Mouse (Mus musculus) cerebellum, adult 2 months (tissue): ENCODE measurements around the gene Fnbp1l. TPM values are rescaled to one million over a fixed set of nuclear protein-coding genes. Genes with fewer than 3 reads are reported as not detected.

Source experiments
- DNase-seq, 2 experiments: peaks; one replicate each; pipeline ENCODE4 v3.0.0; 2021
- H3K27ac ChIP-seq: fragments of 200-500 bp; 2 replicates; pipeline ENCODE4 v1.5.1; 2012; ENCODE audit warnings: low read length, control low read depth, inconsistent platforms; ENCODE audit not compliant: insufficient read depth
- H3K27me3 ChIP-seq: fragments of 200-500 bp; 2 replicates; pipeline ENCODE4 v1.6.1; 2012; ENCODE audit warnings: inconsistent platforms, mild to moderate bottlenecking, low read length, moderate library complexity; ENCODE audit not compliant: control insufficient read depth, insufficient read depth
- H3K4me1 ChIP-seq: fragments of 200-500 bp; 2 replicates; pipeline ENCODE4 v1.6.1; 2011; ENCODE audit warnings: low read length; ENCODE audit not compliant: control insufficient read depth, insufficient read depth
- H3K4me3 ChIP-seq: fragments of 200-500 bp; replicated peaks from 2 replicates; pipeline ENCODE3; 2011; ENCODE audit warnings: mild to moderate bottlenecking, low read depth, low read length, control low read depth; ENCODE audit not compliant: insufficient read depth
- CTCF ChIP-seq: fragments of 200-500 bp; IDR thresholded peaks from 2 replicates; pipeline ENCODE4 v1.5.1; 2011; ENCODE audit warnings: low read depth, mild to moderate bottlenecking, control low read depth, low read length, moderate library complexity, borderline replicate concordance; ENCODE audit not compliant: insufficient read depth
- POLR2A ChIP-seq: fragments of 200-500 bp; IDR thresholded peaks from 2 replicates; pipeline ENCODE4 v1.6.1; 2011; ENCODE audit warnings: low read length, control low read depth, borderline replicate concordance; ENCODE audit not compliant: insufficient read depth
- WGBS: fragments of 180-500 bp; shearing (Covaris S2); methylation state at CpG from one replicate; pipeline ENCODE4 v1.1.7; 2018; 5-methylcytosine and 5-hydroxymethylcytosine counted together
- polyA plus RNA-seq: library from polyadenylated mRNA; depleted of rRNA; stranded (reverse); fragments of >200 nt; gene quantifications from 2 replicates; pipeline ENCODE4 v1.2.3, GENCODE M21; 2012

The Fnbp1l gene
- polyA plus RNA-seq, 1 experiment = 17.6 TPM

- Histone ChIP-seq H3K27ac (no peak overlapping the region), H3K4me3 (no peak overlapping the region), H3K27me3 (no peaks in the 10 kb centered on the region), H3K4me1 (no peaks in the 10 kb centered on the region)
- TF ChIP-seq POLR2A = no peak
- no peak for DNase-seq
- WGBS = 80% methylated on average over 11 of the region's 11 CpGs
Observed at GRCm38 (mm10) chr3:122509534-122510239, 109.8 kb downstream of the Fnbp1l start.

- H3K27ac ChIP-seq = no peak overlapping the region
- 44% methylated on average over 5 of the region's 5 CpGs for WGBS
- no peak overlapping the region for H3K4me3 ChIP-seq
- no peaks in the 10 kb centered on the region for H3K4me1 ChIP-seq
- peak in 1 of 2 experiments; percentile 29 for DNase-seq
- no peaks in the 10 kb centered on the region for H3K27me3 ChIP-seq
- peak; percentile 59; the same call in 1 of the 2 replicates for TF ChIP-seq CTCF
- TF ChIP-seq POLR2A = no peak
Observed at GRCm38 (mm10) chr3:122509084-122509483, 110.4 kb downstream of the Fnbp1l start.

GRCm38 (mm10) chr3:122507826-122508225 lies 111.7 kb downstream of the Fnbp1l start:
- Histone ChIP-seq H3K27me3 (no peaks in the 10 kb centered on the region), H3K27ac (no peak overlapping the region), H3K4me1 (no peaks in the 10 kb centered on the region), H3K4me3 (no peak overlapping the region)
- TF ChIP-seq POLR2A (no peak), CTCF (no peak)
- WGBS = 98% methylated on average over 14 of the region's 14 CpGs
- no peak for DNase-seq

- Histone ChIP-seq H3K27me3 (no peaks in the 10 kb centered on the region), H3K4me1 (no peaks in the 10 kb centered on the region), H3K27ac (no peak overlapping the region), H3K4me3 (no peak overlapping the region)
- no peak for DNase-seq
- WGBS = 49% methylated on average over 10 of the region's 10 CpGs
- TF ChIP-seq POLR2A = no peak
- TF ChIP-seq CTCF = no peak
Observed at GRCm38 (mm10) chr3:122506343-122506916, 113.1 kb downstream of the Fnbp1l start.

GRCm38 (mm10) chr3:122500929-122501328 lies 118.6 kb downstream of the Fnbp1l start:
- 67% methylated on average over 9 of the region's 9 CpGs for WGBS
- no peak overlapping the region for H3K4me3 ChIP-seq
- TF ChIP-seq CTCF = no peak
- no peak for TF ChIP-seq POLR2A

GRCm38 (mm10) chr3:122499647-122500046 lies 119.9 kb downstream of the Fnbp1l start:
- no peak overlapping the region for H3K4me3 ChIP-seq
- no peak for DNase-seq
- WGBS = 65% methylated on average over 6 of the region's 6 CpGs
- no peaks in the 10 kb centered on the region for H3K27me3 ChIP-seq
- no peaks in the 10 kb centered on the region for H3K4me1 ChIP-seq
- H3K27ac ChIP-seq = no peak overlapping the region
- TF ChIP-seq CTCF = no peak
- no peak for TF ChIP-seq POLR2A

More at GRCm38 (mm10) chr3:122500929-122501328, 118.6 kb downstream of the Fnbp1l start:
- no peaks in the 10 kb centered on the region for H3K27me3 ChIP-seq
- H3K27ac ChIP-seq = no peak overlapping the region
- H3K4me1 ChIP-seq = no peaks in the 10 kb centered on the region
- no peak for DNase-seq

GRCm38 (mm10) chr3:122498528-122498927 lies 121.0 kb downstream of the Fnbp1l start:
- 93% methylated on average over 7 of the region's 7 CpGs for WGBS
- no peak for DNase-seq
- no peak overlapping the region for H3K27ac ChIP-seq
- no peak for TF ChIP-seq CTCF
- H3K4me1 ChIP-seq = no peaks in the 10 kb centered on the region
- no peaks in the 10 kb centered on the region for H3K27me3 ChIP-seq
- no peak overlapping the region for H3K4me3 ChIP-seq

GRCm38 (mm10) chr3:122497871-122498270 lies 121.6 kb downstream of the Fnbp1l start:
- WGBS = 71% methylated on average over 6 of the region's 6 CpGs
- TF ChIP-seq CTCF = no peak
- TF ChIP-seq POLR2A = no peak
- H3K4me3 ChIP-seq = no peak overlapping the region
- no peaks in the 10 kb centered on the region for H3K4me1 ChIP-seq
- DNase-seq = no peak
- no peak overlapping the region for H3K27ac ChIP-seq
- no peaks in the 10 kb centered on the region; the same call in 1 of the 2 replicates for H3K27me3 ChIP-seq
